Mouse (Mus musculus) yolk sac, embryonic 10.5 days (tissue): ENCODE measurements around the gene Dach1.

Experiments used
- DNase-seq: peaks from one replicate; pipeline ENCODE4 v3.0.0-alpha.2; 2017; ENCODE audit warnings: low spot score

The Dach1 gene

DNA sequence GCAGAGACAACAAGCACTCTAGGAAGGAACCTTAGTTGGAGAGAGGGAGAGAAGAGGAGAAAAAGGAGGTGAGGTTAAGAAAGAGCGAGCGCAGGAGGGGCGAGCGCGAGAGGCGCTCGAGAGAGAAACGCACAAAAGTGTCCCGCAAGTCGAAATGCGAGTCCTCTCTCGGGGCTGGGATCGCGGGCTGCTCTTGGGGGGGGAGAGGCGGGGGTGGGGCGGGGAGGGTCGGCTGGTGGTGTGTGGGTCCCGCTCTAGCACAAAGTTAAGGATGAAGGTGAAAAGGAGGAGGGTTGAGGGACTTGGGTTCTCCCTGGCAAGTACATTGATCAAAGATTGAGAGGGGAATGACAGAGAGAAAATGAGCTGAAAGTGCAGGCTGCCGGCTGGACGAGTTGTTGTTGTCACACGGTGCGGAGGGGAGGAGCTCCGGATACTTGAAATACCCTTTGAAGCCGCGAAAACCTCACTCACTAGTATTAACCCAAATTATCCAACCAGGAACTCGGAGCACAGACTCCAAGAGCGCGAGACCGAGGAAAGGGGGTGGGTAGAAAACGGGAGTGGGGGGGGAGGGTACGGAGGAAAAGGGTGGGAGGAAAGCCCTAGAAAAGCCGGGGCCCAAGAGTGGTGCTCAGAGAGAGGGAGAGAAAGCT is at the start of gene Dach1:
TSS of gene Dach1 (minus strand) at position 345 of the 656 bp plus-strand sequence.
- DNase-seq, result peak; percentile 45

DNA sequence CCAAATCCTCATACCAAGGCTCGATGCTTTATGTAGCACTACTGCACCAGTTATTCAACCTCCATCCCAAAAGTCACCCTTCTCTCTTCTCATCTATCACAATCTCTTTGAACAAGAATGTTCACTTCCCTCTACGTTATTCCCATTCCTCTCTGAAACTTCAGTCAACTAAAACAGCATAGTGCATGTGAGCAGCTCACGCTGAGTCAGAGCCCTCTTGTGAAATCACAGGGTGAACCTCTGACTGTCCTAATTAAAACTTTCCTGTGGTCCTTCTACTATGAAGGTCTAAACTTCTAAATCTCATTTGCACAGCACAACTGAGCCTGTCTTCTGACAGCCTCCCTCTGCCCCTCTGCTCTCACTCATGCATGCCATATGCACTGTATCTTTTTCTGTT is 30.5 kb upstream of the Dach1 start:
- DNase-seq, result no peak

DNA sequence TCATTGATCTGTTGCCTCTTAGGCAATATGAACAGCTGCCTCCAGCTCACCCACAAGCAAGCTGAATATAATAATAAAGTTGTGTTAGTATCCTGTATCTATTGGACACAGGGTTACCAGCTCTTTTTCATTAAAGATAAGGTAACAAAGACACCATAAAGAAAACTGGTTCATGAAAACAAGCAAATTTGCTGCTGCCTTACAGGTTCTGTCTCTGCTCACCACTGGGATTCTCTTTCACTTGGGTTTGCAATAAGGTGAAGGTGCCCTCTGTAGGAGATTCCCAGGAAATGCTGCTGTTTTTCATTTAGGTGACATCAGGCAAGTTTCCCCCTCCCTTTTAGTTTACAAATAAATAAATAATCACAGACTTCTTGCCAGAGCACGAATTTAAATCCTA is 12.0 kb upstream of the Dach1 start:
- DNase-seq, result no peak

DNA sequence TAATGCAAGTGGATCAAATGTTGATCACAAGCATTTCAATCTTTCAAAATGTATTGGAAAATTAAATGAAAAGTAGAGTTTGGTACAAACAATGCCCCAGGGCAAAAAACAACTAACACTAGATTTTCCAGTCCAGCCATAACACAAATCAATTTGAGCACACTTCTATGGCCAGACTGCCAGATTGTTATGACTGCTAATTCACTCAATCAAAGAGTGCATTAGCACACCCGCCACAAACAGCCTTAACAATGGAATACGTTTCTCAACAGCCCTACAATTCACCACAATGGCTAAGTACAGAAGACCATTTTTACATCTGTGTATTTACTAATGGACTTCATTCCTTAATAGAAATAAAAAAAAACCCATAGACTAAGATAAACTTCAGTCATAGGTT is 4.3 kb upstream of the Dach1 start:
- DNase-seq, result no peak

DNA sequence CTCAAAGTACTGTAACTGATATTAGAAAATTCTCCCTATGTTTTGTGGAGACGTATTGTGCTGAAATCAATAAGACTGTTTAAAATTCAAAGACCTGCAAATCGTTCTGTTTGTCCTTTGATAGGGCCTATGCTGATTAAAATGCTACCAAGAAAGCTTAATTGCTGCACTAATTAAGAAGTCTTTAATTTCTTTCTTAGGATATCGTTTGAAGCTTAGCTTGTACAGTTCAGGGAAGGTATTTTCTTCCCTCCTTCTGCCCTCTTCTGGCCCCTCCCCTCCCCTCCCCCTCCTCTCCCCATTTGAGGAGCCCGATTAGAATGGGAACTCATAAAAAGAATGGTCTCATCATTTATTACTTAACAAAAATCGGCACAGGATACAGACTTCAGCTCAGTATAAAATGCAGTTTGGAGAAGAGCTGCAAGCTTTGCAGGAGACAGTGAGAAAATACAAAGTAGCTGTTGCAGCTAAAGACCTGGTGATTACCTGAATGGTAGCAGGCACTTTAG is 2.9 kb upstream of the Dach1 start:
- DNase-seq, result no peak

DNA sequence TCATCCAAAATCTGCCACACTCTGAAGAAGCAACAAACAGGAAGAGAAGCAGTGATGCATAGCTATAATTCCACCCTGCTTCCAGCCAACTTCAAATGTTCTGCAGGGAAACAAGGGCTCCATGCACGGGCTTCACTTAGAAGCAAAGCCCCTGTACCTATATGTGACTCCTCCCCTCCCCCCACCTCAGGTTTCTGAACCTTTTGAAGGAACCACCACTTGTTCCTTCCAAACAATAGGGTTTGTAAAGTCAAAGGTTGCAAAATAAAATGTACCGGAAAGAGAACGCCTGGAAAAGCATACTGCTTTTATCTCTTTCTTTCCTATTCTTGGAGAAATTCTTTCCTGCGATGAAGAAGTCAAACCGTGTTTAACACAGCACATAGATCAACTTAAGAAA is 2.3 kb upstream of the Dach1 start:
- no peak for DNase-seq

DNA sequence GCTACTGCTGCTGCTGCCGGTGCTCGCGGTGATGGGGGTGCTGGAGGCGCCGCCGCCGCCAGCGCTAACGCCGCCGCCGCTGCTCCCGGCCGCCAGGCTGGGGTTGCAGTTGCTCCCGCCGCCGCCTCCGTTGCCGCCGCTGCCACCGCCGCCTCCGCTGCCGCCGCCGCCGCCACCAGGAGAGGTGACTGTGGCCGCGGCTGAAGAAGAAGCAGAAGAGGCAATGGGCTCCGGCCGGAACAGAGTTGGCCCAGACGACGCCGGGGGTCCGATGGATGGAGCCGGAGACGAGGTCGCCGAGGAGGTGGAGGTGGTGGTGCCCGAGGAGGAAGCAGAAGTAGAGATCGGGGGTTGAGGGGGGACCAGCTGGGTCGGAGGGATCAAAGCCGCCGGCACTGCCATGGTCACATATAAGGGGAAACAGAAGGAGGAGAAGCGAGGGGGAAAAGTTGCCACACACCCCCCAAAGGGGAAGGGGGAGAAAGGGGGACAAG is 610 bp downstream of the Dach1 start:
- DNase-seq, result peak; percentile 24

DNA sequence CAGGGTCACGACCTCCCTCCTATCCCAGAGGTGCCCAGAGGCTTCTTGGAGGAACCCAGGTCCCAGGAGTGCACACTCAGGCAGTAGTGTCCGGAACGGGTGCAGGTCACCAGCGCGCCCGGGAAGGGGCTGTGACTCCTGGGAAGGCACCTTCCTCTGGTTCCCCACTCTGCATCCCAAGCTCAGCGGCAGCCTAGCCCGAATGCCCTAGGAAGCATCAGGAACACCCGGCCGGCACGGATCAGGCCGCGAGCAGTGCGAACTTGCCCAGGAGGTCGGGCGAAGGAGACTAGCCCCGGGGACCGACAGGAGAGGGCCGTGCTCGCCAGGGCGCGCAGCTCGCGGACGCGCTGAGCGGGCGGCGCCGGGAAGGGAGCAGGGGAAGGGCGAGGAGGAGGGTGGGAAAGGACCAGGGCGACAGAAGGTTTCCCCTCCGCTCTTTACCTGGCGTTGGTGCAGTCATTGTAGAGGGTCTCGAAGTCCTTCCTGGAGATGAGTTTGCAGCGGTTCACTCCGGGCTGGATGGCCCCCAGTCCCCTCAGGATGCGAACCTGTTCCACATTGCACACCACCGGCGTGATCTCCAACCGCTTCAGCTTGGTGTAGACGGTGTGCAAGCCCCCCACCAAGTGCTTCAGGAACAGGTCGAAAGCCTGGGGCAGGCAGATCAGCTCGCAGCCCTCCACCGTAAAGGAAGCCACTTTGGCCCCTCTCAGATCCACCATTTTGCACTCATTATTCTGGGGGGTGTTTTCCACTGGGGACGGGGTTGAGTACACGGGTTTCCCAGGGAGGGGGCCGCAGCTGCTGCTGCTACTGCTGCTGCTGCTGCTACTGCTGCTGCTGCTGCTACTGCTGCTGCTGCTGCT is 1.3 kb downstream of the Dach1 start:
- DNase-seq, result peak; percentile 53

DNA sequence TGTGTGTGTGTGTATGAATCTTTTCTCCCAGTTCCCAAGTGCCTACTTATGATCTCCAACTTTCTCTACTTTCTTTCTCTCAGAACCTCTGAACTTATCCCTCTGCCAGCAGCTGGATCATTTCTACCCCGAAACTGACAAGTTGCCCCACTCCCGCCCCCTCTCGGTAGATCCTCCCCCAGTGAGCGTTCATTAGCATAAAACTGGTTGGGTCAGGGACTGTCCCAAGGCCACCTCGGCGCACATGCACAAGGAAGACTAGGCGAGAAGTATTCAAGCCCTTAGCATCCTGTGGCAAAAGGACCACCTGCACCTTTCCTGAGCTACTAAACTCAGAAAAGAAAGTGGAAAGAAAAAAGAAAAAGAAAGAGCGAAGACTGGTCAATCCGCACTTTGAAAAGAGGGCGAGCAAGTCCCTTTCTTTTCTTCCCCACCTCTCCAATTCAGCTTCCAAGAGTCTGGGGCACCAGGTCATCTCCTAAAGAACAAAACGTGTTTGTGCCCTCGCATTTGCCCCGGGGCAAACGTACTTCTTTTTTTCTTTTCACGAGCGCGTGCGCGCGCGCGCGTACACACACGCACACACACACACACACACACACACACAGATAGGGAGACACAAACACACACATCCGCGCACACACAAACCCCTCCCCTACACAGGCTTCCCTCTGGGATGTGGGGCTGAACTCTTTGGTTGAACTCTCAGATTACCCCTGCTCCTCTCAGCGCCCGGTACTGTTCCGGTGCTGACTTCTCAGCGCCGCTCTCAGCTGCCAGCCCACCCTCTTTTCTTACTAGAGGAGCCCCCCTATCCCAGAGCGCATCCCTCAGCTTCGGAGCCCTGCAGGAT is 2.2 kb downstream of the Dach1 start:
- peak; percentile 46 for DNase-seq

DNA sequence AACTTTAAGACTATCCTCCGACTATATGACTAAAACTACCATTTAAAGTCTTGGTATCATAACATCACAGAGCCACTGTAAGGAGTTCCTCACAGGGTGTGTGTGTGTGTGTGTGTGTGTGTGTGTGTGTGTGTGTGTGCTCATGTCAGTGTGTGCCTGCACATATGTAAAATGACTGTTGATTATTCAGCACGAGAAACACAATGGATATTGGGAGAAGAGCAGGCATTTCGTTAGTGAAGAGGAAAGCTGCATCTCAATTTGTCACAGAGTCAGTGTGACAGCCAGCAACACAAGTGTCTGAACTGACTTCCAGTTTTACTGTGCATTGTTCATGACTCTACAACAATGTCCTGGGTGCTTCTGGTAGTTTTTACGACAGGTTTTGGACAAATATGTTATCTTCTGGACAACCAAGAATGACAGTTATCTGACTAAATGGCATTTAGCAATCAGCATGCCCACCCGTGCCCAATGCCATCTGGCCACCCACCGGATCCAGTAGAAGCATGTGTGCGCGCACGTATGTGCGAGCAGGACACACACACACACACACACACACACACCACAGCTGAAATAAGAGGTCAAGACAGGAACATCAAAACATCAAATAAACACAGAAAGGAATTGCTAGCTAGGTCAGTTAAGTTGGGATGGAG is 3.1 kb downstream of the Dach1 start:
- no peak for DNase-seq

DNA sequence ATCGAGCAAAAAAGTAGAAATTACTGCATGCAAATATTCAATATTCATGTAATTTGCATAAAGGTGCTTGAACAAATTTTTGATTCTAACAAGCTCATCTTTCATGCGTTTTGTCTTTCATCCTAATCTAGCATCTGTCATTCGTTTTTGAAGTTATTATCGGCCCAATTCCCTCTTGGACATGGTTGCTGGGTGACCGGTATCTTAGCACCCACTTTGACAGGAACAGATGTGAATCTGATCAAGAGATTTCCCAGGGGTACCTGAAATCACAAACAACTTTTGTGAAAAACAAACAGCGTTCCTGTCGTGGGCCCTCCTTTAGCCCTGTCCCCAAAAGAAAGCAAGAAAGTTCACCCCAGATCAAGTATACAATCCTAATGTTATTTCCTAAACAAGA is 12.8 kb downstream of the Dach1 start:
- DNase-seq, result no peak

DNA sequence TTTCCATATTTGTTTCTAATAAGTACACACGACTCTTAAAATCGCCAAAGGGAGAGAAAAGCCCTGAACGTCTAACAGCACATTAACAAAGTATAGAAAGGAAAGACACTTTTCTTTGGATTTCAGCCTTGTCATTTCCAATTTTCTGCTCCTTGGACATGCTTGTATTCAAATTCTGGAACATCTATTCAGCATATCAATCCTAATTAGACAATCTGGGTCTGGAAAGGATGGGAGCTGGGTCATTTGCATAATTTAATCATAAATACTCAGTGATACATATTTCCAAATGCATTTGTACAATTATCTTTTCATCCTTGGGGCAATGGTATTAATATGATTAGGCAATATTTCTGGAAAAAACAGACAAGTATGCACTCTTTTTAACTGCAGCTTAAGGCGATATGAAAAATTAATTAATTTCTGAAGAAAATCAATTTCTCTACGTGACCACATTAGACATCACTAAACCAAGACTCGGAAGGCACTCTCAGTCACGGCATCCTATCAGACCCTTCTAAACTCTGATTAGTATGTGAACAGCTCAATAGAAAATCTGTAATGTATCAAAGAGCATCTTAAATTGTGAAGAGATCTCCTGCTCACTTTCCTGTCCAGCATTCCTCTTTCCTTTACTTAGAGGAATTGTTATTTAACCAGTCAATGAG is 13.7 kb downstream of the Dach1 start:
- DNase-seq, result no peak

DNA sequence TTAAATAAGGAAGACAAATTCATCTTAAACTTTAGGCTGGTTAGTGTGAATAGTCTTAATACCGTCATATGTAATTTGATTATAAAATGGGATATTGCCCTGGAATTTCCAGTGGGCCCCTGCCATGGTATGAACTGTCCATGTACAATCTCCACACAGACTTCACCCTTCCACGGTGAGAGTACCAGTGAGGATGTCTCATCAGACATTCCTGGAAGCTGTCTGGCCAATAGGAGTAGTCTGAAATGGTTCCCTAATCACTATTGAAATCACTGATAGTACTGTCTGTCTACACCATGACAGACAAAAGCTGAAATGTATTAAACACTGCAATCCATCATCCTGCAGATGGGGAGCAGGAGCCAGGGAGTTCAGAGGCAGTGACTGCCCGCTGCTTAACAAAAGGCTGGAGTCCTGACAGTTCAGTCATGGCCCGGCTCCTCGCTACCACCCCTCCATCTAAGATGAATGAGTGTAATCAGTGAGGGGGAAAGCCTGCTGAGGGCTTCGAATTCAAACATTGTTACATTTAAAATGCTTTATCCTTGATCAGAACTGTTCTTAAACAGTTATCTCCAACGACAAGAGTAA is 14.6 kb downstream of the Dach1 start:
- DNase-seq, result no peak

DNA sequence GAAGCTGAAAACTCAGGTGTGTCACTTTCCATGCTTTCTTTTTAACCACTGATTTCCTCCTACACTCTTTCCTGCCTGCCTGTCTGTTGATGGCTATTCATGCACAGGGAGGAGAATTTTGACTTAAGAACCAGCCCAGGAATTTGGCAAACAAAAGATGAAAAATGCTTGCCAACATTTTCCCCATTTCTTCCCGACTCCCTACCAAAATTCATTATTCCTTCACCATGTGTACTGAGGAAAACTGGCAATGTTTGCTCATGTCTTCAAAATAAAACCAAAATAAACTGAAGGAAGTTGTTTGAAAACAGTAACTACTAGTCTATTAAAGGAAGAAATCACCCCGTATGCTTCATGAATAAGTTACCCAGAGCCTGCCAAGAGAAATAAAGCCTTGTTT is 27.8 kb downstream of the Dach1 start:
- DNase-seq, result no peak

DNA sequence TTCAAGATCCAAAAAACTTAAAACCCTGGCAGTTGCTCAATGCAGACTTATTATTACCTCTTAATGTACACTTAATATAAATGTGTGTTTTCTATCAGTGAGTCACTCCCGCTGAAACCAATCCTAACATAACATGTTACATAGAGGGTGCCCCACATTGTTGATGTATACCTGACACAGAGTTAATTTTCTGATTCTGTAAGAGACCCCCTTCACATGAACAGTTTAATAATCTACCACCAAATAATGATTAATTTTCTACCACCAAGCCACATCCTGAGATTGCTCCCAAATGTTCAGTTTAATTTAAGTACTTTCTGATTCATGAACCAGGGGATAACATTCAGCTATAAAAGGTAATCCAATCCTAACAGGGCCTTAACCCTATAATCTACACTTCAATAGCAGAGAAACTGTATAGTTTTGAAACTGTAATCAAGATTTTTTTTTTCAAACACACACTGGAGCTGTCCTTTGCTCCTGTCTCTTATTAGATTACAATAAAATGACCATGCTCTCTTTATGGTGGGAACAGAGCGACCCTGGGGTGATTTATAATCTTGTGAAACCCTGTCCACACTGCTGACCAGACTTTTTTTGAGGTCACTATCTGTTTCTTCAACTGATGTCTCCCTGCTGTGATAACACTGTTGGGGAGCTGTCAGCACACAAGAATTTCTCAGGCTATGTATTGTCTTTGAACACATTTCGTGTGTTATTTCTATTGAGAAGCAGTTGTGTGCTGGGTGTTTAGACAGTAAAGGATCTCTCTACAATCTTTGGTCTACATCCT is 30.5 kb downstream of the Dach1 start:
- no peak for DNase-seq

DNA sequence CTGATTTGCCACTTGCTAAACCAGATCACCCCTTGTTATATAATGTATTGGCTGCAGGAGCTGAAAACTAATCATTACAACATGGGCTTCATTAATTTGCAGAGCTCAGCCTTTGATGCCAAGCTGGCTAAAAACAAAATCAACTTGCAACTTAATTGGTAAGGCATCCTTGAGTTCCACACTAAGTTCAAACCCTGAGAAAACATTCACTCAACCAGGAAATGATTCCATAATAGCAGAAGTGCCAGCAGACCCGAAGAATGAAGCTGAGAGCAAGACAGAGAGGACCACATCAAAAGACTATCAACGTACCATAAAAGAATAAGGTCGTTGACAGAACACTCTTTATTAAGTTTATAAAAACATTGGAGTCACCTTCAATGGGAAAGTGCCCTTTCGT is 35.0 kb downstream of the Dach1 start:
- no peak for DNase-seq

DNA sequence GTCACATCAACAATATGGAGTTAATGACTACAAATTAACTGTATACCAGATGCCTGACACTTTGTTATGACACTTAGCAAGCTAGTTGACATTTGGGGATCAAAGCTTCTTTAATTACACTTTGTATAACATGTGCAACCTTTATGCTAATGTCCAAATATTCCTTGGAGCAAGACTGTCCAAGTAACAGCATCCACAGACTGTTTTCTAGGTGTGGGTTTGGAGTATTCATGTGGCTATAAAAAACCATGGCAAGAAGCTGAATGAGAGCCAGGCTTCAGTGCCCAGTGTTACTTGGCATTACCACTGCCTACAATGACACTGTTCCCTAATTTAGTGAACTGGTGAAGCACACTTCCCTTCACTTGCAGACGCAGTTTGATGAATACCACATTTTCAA is 46.5 kb downstream of the Dach1 start:
- no peak for DNase-seq

DNA sequence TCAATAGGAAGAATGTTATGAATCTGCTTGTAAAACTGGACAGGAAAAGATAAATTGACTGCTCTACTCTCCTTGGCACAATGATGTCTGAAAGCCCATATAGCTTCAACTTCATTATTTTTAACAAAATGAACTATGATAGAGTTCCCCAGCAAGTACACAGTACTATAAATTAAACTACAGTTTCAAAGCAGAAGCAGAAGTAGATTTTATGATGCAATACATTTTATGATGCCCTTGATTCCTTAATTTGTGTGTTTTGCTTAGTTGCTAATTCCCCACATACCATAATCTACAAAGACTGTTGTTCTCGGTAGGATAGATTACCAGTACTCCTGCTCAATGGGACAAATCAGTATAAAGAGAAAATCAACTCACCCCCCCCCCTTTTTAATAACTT is 52.9 kb downstream of the Dach1 start:
- DNase-seq, result no peak

DNA sequence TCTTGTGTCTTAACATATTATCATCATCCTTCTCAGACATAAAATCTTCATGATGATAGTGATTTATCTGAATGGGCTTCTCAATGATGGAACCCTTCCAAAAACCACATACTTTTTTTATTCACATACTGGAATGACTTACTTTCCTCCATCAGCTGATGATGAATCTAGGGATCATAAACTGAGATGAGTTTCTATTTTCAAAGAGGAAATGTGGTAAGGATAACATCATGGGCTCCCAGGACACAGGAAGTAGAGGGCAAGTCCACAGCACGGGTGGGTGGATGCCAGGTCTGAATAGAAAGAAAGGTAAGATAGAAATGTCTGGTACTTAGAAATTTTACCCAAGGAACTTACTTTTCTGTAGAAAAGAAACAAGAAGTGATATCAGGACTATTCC is 56.5 kb downstream of the Dach1 start:
- no peak for DNase-seq

DNA sequence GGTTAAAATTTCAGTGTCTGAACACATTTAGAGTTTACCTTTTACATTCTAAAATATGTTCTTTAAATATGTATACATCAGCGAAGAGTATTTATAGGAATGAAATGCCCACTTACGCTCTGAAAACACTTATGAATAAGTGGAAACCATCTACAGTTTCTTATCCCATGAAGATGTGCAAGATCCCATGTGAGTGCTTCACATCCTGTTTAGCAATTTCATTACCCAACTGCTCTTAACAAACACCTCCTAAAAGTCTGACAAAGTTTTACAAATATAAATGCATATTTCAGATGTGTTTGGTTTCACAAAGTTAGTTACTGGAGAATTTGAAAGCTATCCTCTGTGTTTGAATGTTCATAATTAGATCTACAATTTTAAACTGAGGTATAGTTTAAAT is 59.6 kb downstream of the Dach1 start:
- DNase-seq, result no peak
